In the genomic region with DNA sequence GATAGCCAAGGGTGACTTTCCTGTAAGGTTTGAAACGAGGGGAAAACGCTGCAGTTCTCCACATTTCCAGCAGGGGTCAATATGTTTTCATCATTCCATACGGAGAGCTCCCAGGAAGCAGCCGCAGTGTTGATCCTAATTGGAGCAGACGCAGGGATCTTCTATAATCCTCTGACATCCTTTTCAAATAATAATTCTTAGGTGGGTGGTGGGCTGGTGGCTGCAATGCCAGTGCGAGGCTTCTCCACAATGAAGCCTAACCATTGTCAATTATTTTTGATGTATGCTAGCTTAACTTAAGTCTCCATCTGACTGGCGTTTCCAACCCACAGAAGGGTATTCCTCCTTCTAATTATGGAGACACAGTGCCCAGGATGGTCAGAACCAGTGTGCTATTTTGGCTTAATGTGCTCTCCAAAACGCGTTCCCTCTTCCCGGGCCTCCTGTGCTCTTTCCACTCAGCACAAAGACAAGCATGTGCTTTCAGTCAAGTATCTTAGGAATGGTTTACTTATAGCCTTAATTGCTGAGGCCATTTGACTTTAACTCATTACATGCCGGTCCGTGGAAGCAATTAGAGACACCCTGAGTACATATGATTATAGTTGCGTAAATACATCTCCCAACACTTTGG, we compare ENCODE assay signal across 8 mouse cellular contexts.
DNase-seq lines count a peak whose midpoint lies in the region; ATAC-seq and TF ChIP-seq lines count a peak whose summit lies in the region.

No protein-coding gene starts in this region.

- H3K9me3 ChIP-seq in CH12.LX (replicated peaks; ENCODE audit: low read length): no peaks in the 10 kb centered on the region
- no peaks in the 10 kb centered on the region for H3K9me3 ChIP-seq in forebrain, embryonic 10.5 days
- H3K9me3 ChIP-seq in heart, embryonic 14.5 days (ENCODE audit: control insufficient read depth, low read length): no peaks in the 10 kb centered on the region
- H3K9me3 ChIP-seq in kidney, postnatal 0 days (replicated peaks; ENCODE audit: low read length): no peaks in the 10 kb centered on the region
- no peaks in the 10 kb centered on the region for H3K9me3 ChIP-seq in neural tube, embryonic 14.5 days (ENCODE audit: control insufficient read depth, low read length)

- H3K4me1 ChIP-seq in CH12.LX (ENCODE audit: control insufficient read depth in 1 of 2, insufficient read depth in 2 of 2): peaks cover 3 to 6% of the 10 kb centered on the region in 2 experiments; a peak in 1 of 4 replicates
- H3K4me1 ChIP-seq in forebrain, embryonic 10.5 days: peaks cover 36% of the 10 kb centered on the region
- peaks cover 2 to 5% of the 10 kb centered on the region in 2 experiments; a peak in 2 of 4 replicates for H3K4me1 ChIP-seq in heart, embryonic 14.5 days (ENCODE audit: control insufficient read depth in 2 of 2, insufficient read depth in 2 of 2, low read length in 2 of 2)
- no peaks in the 10 kb centered on the region for H3K4me1 ChIP-seq in kidney, postnatal 0 days (replicated peaks; ENCODE audit: insufficient read depth, low read length)
- no peaks in the 10 kb centered on the region for H3K4me1 ChIP-seq in liver, adult 2 months (ENCODE audit: control insufficient read depth, insufficient read depth, low read length)
- 0 out of 2 replicates have a peak, but pooled peaks cover 5% of the 10 kb centered on the region for H3K4me1 ChIP-seq in neural tube, embryonic 14.5 days (ENCODE audit: control insufficient read depth, insufficient read depth, low read length)

- peak; percentile 90 to 98 for TF ChIP-seq CTCF in CH12.LX (conservative IDR thresholded peaks at IDR 0.05 in 1 of 2, IDR thresholded peaks at IDR 0.05 in 1 of 2; ENCODE audit: low read depth in 2 of 2, low read length in 2 of 2)
- TF ChIP-seq CTCF in brain, embryonic 14.5 days (IDR thresholded peaks at IDR 0.05; ENCODE audit: borderline replicate concordance, extremely low read depth, insufficient read depth, insufficient read length): peak; percentile 87
- TF ChIP-seq CTCF in kidney, postnatal 0 days (IDR thresholded peaks at IDR 0.05; ENCODE audit: low read depth): peak; percentile 86
- peak; percentile 46 for TF ChIP-seq CTCF in liver, adult 2 months (IDR thresholded peaks at IDR 0.05; ENCODE audit: low read depth, low read length)

- no peaks in the 10 kb centered on the region for H3K79me2 ChIP-seq in CH12.LX (replicated peaks; ENCODE audit: control insufficient read depth, extremely low read depth, insufficient read depth, poor library complexity, severe bottlenecking)
- no peaks in the 10 kb centered on the region for H3K79me2 ChIP-seq in liver, adult 2 months (ENCODE audit: control insufficient read depth, insufficient read depth, low read length)

- peak; percentile 53 for DNase-seq in CH12.LX (ENCODE audit: extremely low read depth)
- peak; percentile 95 for DNase-seq in brain, embryonic 14.5 days (ENCODE audit: low read depth)
- DNase-seq in forebrain, embryonic 10.5 days (ENCODE audit: extremely low spot score, low spot score): peak; percentile 72
- DNase-seq in kidney, postnatal 0 days (ENCODE audit: low spot score): peak; percentile 89
- peak; percentile 50 for DNase-seq in liver, adult 2 months (ENCODE audit: extremely low read depth, low read depth, low spot score)
- no peak for DNase-seq in natural killer cell, adult 2 months (ENCODE audit: low spot score in 2 of 2)

- no peak overlapping the region for H3K4me3 ChIP-seq in CH12.LX (replicated peaks in 1 of 3; ENCODE audit: low read depth in 2 of 3, low read length in 2 of 3, poor library complexity in 1 of 3)
- H3K4me3 ChIP-seq in forebrain, embryonic 10.5 days: peak overlapping the region; percentile 34
- H3K4me3 ChIP-seq in heart, embryonic 14.5 days (ENCODE audit: control insufficient read depth in 1 of 2, insufficient read depth in 1 of 2, low read depth in 1 of 2, low read length in 2 of 2): peak overlapping the region in 1 of 2 experiments; percentile 6; a peak in 1 of 4 replicates
- no peak overlapping the region for H3K4me3 ChIP-seq in kidney, postnatal 0 days (replicated peaks; ENCODE audit: low read depth, low read length)
- no peak overlapping the region for H3K4me3 ChIP-seq in liver, adult 2 months (ENCODE audit: insufficient read depth, low read depth, low read length)
- H3K4me3 ChIP-seq in neural tube, embryonic 14.5 days (ENCODE audit: low read depth, low read length): peak overlapping the region; percentile 20; the same call in 1 of the 2 replicates

- TF ChIP-seq POLR2A in CH12.LX (IDR thresholded peaks at IDR 0.05; ENCODE audit: low read depth, low read length): no peak
- TF ChIP-seq POLR2A in brain, embryonic 14.5 days (IDR thresholded peaks at IDR 0.05; ENCODE audit: borderline replicate concordance, extremely low read depth, insufficient read depth, insufficient read length, poor library complexity, severe bottlenecking): no peak
- no peak for TF ChIP-seq POLR2A in liver, adult 2 months (IDR thresholded peaks at IDR 0.05; ENCODE audit: extremely low read depth, insufficient read depth, low read length)

- no peaks in the 10 kb centered on the region for H3K27me3 ChIP-seq in CH12.LX (replicated peaks)
- H3K27me3 ChIP-seq in forebrain, embryonic 10.5 days (ENCODE audit: poor library complexity, severe bottlenecking): no peaks in the 10 kb centered on the region
- no peaks in the 10 kb centered on the region for H3K27me3 ChIP-seq in heart, embryonic 14.5 days (ENCODE audit: control insufficient read depth, insufficient read depth, low read length)
- no peaks in the 10 kb centered on the region for H3K27me3 ChIP-seq in kidney, postnatal 0 days (ENCODE audit: insufficient read depth, low read length)
- no peaks in the 10 kb centered on the region for H3K27me3 ChIP-seq in liver, adult 2 months (ENCODE audit: control insufficient read depth, insufficient read depth, low read length)
- no peaks in the 10 kb centered on the region for H3K27me3 ChIP-seq in neural tube, embryonic 14.5 days (ENCODE audit: control insufficient read depth, insufficient read depth, low read length)

- 11% methylated on average over 13 of the region's 13 CpGs for WGBS in forebrain, embryonic 10.5 days
- 13% methylated on average over 13 of the region's 13 CpGs for WGBS in heart, embryonic 14.5 days
- 10% methylated on average over 13 of the region's 13 CpGs for WGBS in kidney, postnatal 0 days
- 19% methylated on average over 13 of the region's 13 CpGs for WGBS in liver, adult 2 months
- 5% methylated on average over 13 of the region's 13 CpGs for WGBS in neural tube, embryonic 14.5 days

- peak; percentile 59; the same call in 1 of the 2 replicates for ATAC-seq in heart, embryonic 14.5 days (ENCODE audit: insufficient number of reproducible peaks, insufficient read depth, low FRiP score, low read depth)
- ATAC-seq in kidney, postnatal 0 days (replicated peaks; ENCODE audit: low FRiP score, low read depth): peak; percentile 79
- peak; percentile 93 for ATAC-seq in neural tube, embryonic 14.5 days (ENCODE audit: low read depth)

- dilution Hi-C loops in CH12.LX (cut with MboI; ENCODE audit: extremely low pct_ligation_motif_present, extremely low pct_unique_long_range_greater_than_20kb, low sequenced_read_pairs): no loop called here

- no peaks in the 10 kb centered on the region for H3K36me3 ChIP-seq in CH12.LX (replicated peaks in 1 of 2; ENCODE audit: control insufficient read depth in 1 of 2, insufficient read depth in 1 of 2, low read length in 1 of 2)
- H3K36me3 ChIP-seq in forebrain, embryonic 10.5 days (replicated peaks): no peaks in the 10 kb centered on the region
- H3K36me3 ChIP-seq in heart, embryonic 14.5 days (ENCODE audit: control insufficient read depth, insufficient read depth, low read length): no peaks in the 10 kb centered on the region
- H3K36me3 ChIP-seq in kidney, postnatal 0 days (ENCODE audit: insufficient read depth, low read length): no peaks in the 10 kb centered on the region
- H3K36me3 ChIP-seq in liver, adult 2 months (ENCODE audit: control insufficient read depth, insufficient read depth, low read length): no peaks in the 10 kb centered on the region
- no peaks in the 10 kb centered on the region for H3K36me3 ChIP-seq in neural tube, embryonic 14.5 days (ENCODE audit: control insufficient read depth, insufficient read depth, low read length)

- in situ Hi-C loops in CH12.LX (cut with MboI; ENCODE audit: low pct_ligation_motif_present, low pct_unique_long_range_greater_than_20kb, low sequenced_read_pairs): no loop called here

- H3K4me2 ChIP-seq in CH12.LX (ENCODE audit: insufficient read depth, low read depth, poor library complexity, severe bottlenecking): peak overlapping the region; percentile 18; the same call in 1 of the 2 replicates
- peak overlapping the region; percentile 53 for H3K4me2 ChIP-seq in heart, embryonic 14.5 days (ENCODE audit: low read length)
- H3K4me2 ChIP-seq in kidney, postnatal 0 days (ENCODE audit: low read length): peak overlapping the region; percentile 45
- H3K4me2 ChIP-seq in neural tube, embryonic 14.5 days (ENCODE audit: low read depth, low read length): peak overlapping the region; percentile 51

- no peak for TF ChIP-seq EP300 in CH12.LX (IDR thresholded peaks at IDR 0.05; ENCODE audit: low read length)

- H3K27ac ChIP-seq in CH12.LX (ENCODE audit: insufficient read depth, low read depth): no peak overlapping the region
- H3K27ac ChIP-seq in forebrain, embryonic 10.5 days: peak overlapping the region; percentile 70
- peak overlapping the region; percentile 17 to 41; a peak in 1 of 4 replicates for H3K27ac ChIP-seq in heart, embryonic 14.5 days (replicated peaks in 1 of 2; ENCODE audit: control insufficient read depth in 1 of 2, insufficient read depth in 1 of 2, low read depth in 2 of 2, low read length in 2 of 2)
- no peak overlapping the region for H3K27ac ChIP-seq in kidney, postnatal 0 days
- no peak overlapping the region for H3K27ac ChIP-seq in liver, adult 2 months (replicated peaks; ENCODE audit: insufficient read depth, low read depth, low read length)
- H3K27ac ChIP-seq in neural tube, embryonic 14.5 days (ENCODE audit: low read depth, low read length): peak overlapping the region; percentile 78

- TF ChIP-seq RAD21 in CH12.LX (IDR thresholded peaks at IDR 0.05; ENCODE audit: low read depth, low read length): peak; percentile 93

- H3K9ac ChIP-seq in CH12.LX (ENCODE audit: insufficient read depth, low read depth): no peak overlapping the region
- H3K9ac ChIP-seq in heart, embryonic 14.5 days (ENCODE audit: low read length): no peak overlapping the region
- H3K9ac ChIP-seq in kidney, postnatal 0 days (ENCODE audit: low read depth, low read length): no peak overlapping the region
- no peak overlapping the region for H3K9ac ChIP-seq in liver, adult 2 months (ENCODE audit: low read depth, low read length)
- H3K9ac ChIP-seq in neural tube, embryonic 14.5 days (replicated peaks; ENCODE audit: low read depth, low read length): peak overlapping the region; percentile 55

TF ChIP-seq in CH12.LX, 34 proteins besides CTCF, POLR2A, EP300 and RAD21 (continues in another document):
- no peak for TF ChIP-seq USF1 (IDR thresholded peaks at IDR 0.05; ENCODE audit: low read depth, low read length)
- TF ChIP-seq CHD2 (IDR thresholded peaks at IDR 0.05; ENCODE audit: low read length): peak; percentile 30; the same call in 1 of the 2 replicates
- TF ChIP-seq SIN3A (IDR thresholded peaks at IDR 0.05; ENCODE audit: low read length): no peak; the same call in 1 of the 2 replicates
- no peak for TF ChIP-seq CHD1 (IDR thresholded peaks at IDR 0.05; ENCODE audit: low read depth, low read length)
- TF ChIP-seq IRF4 (IDR thresholded peaks at IDR 0.05; ENCODE audit: low read depth, low read length): peak; percentile 50; the same call in 1 of the 2 replicates

Comparison
In these comparisons a context has a peak if more than half of its experiments do, and no peak if none do; other contexts are left out.
1. DNase-seq: peak in CH12.LX (single experiment), brain, embryonic 14.5 days (single experiment), forebrain, embryonic 10.5 days (single experiment), kidney, postnatal 0 days (single experiment) and liver, adult 2 months (single experiment); none in natural killer cell, adult 2 months (0 of 2).
2. H3K27ac ChIP-seq: peak in forebrain, embryonic 10.5 days (single experiment), heart, embryonic 14.5 days (2 of 2) and neural tube, embryonic 14.5 days (single experiment); none in CH12.LX (single experiment), kidney, postnatal 0 days (single experiment) and liver, adult 2 months (single experiment).
3. H3K4me3 ChIP-seq: peak in forebrain, embryonic 10.5 days (single experiment) and neural tube, embryonic 14.5 days (single experiment); none in CH12.LX (0 of 3), kidney, postnatal 0 days (single experiment) and liver, adult 2 months (single experiment).
4. Peak in every context shown above with its lines, with median percentiles within 50 percentile points of each other: H3K4me2 ChIP-seq, CTCF ChIP-seq and ATAC-seq.